Mouse (Mus musculus): Measurements from ENCODE around the gene Tmem170b.
A peak's percentile ranks its signal among the peaks of the same experiment; 100 is the strongest.

The Tmem170b gene

DNA sequence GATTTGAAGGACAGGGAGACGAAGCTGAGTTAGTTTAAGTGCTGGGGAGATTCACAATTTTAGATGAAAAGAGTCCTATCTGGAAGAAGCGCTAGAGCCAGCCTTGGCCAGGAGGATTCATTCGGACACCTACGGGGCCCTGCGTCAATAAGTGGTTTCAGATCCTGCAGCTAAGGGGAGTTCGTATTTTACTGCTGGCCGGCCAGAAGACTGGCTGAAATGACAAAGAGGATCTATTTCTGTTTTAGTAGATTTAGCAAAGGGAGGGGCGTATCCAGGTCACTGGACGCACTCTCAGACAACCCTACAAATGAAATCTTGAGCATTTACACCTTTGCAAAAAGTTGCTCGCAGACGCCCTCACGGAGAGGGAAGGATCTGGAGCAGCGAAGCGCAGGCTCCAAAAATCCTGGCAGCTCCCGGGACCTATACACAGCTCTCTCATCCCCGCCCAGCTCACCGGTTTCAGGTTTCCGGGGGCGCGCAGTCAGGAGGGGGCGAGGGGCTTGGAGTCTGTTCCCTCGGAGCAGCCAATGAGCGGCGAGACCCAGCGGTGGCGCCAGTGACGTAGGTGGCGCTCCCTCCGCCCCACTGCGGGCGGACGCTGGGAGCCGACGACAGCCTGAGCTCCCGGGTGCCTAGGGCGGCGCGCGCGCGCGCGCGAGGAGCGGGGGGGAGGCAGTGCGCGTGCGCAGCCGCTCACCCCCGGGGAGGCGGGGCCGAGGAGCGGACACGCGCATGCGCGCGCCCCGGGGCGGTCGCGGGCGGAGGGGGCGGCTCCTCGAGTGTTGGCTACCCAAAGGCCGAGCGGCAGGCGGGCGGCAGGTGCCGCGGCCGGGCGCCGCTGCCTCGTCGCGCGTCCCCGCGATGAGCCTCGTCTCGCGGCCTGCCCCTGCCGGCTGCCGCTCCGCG is at the start of gene Tmem170b:
Tmem170b (plus strand) TSS at position 809 of the 912 bp plus-strand sequence.
- DNase-seq (ENCODE audit: low spot score), result peak; percentile 98

DNA sequence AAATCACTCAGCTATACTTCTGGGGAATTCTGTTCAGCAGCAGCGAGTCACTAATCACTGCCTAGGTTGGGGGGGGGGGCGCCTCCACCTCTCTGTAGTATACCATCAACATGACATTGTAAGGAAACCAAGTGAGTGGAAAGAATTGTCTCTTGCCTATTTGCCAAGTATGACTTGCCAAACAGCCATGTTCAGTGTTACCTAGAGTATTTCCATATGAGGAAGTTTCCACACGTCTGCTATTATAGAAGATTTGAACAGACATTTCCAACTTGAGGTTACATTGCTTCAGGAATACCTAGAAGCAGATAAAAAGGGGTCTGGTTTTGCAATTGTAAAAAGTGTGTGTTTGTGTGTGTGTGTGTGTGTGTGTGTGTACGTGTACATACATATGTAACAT is 44.7 kb upstream of the Tmem170b start:
- no peak for DNase-seq (ENCODE audit: low spot score)

DNA sequence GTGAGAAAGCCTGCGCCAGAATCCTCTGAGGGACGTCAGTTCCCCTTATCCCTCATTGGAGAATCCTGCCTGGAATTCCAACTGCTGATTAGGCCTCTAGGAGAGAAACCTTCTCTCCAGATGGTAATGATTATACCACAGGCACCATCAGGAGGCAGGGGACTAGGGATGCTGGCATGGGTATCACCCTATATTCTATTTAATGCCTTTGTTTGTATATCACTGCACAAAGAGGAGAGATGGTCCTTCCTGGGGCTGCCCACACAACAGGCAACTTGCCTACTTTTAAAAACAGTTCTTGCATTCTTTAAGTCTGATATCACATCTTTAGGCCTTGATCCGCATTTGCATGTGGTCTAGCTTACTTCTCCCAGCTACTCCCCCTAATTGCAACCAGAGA is 37.3 kb upstream of the Tmem170b start:
- no peak for DNase-seq (ENCODE audit: low spot score)

DNA sequence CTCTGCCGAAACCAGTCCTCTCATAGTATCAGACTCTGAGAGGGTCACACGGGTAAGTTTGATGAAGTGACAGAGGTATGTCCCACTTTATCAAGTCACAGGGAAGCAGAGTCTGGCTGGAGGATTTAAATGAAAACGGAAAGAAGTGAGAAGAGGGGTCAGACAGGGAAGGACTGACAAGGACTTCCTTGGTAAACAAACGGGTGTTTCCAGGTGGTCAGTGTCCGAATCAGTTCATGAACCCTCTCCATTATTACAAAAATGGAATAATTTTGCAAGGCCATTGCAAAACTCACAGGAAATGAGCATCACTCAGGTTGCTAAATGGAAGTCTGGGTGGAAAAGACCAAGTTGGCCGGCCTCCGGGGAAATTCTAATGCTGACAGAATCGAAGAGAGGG is 36.8 kb upstream of the Tmem170b start:
- DNase-seq (ENCODE audit: low spot score), result no peak

DNA sequence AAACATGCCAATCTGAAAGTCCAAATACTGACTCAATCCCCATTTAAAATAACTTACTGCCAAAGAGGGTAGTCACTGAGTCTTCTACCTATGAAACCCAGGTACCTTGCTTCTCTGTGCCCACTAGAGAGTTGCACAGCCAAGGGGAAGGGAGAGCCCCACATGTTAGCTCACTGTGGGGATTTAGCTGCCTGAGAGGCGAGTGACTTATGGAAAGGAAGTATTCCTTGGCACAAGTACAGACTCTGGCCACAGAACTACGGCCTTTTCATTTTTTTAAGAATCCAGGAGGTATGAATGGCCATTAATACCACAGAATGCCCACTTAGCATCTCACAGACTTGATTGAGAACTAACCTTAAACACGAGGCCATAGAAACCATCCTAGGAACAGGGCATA is 35.9 kb upstream of the Tmem170b start:
- no peak for DNase-seq (ENCODE audit: low spot score)

DNA sequence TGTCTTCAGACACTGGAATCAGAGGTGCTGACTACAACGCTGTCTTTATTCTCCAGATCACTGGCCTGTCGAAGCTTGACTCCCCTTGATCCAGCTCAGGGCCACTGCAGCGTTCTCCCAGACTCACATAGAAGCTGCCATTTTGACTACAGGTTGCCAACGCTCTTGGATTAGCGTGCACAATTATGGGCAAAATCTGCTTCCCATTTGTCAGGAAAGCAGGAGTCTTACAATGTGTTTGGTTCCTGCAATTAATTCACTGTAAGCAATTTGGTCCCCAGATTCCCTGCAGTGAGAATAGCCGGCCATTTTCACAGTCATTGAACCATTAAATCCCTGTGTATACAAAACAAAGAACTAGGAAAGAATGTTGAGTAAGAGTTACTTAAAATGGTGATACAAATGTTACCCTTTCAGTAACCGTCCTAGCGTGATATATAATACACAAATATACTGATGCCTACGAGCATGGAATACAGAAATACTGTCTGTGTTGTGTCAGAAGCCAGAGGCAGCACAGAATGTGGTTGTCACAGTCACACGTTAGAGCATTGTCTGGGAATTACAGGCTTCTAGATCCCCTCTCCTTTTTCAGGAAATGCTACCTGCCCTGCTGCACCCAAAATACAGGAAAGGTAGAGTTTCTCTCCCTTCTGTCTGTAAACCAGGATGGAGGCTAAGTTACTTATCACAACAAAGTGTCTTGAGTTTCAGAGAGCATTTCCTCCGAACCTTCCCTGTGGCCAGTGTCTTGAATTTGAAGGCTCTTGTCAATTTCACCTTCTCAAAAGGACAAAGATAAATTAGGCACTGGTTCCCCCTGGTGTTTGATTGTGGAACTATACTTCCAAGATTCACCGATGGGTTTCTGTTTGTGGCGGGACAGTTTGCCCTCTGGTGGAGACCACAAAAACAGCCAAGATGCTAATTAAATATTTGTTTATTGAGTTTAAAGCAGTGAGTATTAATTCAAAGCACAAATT is 34.0 kb upstream of the Tmem170b start:
- peak; percentile 99 for DNase-seq (ENCODE audit: low spot score)

DNA sequence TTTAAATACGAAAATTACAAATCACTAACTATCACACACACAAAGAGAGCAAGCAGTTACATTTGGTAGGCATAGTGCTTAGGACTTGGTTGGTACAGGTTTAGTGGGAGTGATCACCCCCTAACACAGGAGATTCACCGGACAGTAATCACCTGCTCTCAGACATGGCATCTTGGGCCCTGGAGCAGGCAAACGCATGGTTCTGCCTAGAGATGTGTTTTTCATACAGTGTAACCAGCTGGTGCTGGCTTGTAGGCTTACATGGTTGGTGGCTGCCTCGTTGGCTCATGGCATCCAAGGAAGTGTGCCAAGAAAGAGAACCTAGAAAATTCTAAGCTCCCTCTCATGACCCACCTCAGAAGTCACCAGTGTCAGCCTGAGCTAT is 33.4 kb upstream of the Tmem170b start:
- DNase-seq (ENCODE audit: low spot score), result no peak

DNA sequence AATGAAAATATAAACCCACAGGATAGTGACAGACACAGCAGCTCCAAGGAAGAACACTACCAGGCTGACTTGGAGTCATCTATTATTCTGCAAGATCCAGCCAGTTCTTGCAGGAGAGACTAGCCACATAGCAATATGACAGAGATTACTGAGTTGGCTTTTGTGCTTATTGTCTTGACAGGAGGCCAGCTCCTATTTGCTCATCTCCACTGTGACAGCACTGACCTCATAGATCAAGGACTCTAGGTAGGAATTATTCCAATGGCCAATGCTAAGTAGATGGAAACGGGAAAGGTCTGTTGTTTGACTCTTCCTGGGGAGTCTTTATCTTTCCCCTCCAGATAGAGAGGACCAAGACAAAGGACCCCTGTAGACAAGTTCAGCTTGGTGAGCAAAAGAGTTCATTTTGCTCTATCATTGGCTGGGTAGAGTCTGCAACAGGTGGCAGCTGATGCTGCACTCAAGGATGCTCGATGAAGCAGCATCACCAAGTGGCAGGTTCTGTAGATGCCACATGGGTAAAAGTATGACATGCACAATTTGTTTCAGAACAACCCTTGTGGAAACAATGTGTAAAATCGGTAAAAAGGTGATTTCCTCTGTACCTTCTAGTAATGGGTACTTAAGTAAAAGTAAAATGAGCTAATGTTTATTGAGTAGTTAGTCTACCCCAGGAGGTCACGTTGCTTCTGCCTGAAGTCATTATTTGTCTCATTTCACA is 32.4 kb upstream of the Tmem170b start:
- peak; percentile 40 for DNase-seq (ENCODE audit: low spot score)

DNA sequence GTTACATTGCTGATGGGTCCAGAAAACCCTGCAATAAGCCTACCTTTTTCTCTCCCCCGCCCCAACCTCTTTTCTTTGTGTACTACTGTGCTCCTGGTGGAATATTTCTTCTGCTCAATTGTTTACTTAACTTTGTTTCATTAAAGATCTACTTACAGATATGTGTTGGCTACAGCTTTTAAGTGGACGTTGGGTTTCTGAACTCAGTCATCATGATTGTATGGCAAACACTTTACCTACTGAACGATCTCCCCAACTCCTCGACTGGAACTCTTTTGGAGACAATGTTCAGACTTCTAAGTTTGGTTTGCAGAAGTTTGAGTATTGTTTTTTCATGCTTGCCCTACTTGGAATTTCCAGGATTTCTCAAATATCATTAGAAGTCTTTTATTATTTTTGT is 24.6 kb upstream of the Tmem170b start:
- no peak for DNase-seq (ENCODE audit: low spot score)

DNA sequence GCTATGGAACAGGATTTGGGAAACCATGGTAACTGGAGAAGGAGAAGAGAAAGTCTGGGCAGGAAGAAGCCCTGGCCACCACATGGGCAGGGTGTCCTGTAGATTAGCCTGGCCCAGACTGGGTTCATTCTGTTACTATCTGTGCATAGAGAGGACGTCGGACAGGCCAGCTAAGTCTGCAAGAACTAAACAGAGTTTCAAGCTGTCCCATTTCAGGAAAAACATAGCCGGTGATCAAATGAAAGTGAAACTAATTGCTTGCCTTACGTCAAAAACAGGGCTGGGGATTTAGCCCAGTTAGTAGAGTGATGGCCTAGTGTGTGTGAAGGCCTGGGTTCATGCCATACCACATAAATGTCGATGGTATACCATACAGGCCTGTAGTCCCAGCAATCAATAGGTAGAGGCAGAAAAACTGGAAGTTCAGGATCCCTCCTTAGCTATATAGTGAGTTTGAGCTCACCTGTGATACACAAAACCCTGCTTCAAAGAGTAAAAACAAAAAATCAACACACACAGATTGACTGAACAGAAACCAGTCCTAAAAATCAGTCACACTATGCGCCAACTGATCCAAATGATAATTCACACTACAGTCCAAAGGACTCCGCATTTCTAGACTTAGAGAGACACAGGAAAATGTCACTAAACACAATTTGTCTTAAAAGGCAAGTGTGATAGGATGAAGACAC is 21.9 kb upstream of the Tmem170b start:
- DNase-seq (ENCODE audit: low spot score), result no peak

DNA sequence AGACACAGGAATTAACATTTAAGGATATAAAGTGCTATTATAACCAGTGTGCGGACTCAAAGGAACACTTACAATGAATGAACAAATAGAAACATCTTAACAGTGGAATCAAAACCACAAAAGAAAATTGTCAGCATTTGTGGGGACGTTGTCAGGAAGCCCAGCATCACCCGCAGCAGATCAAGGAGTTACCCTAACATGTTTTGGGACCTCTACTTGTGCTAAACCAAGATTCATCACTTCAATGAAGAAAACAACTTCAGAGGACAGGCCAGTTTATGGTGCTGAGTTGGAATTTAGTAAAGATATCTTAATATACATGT is 21.4 kb upstream of the Tmem170b start:
- no peak for DNase-seq (ENCODE audit: low spot score)

DNA sequence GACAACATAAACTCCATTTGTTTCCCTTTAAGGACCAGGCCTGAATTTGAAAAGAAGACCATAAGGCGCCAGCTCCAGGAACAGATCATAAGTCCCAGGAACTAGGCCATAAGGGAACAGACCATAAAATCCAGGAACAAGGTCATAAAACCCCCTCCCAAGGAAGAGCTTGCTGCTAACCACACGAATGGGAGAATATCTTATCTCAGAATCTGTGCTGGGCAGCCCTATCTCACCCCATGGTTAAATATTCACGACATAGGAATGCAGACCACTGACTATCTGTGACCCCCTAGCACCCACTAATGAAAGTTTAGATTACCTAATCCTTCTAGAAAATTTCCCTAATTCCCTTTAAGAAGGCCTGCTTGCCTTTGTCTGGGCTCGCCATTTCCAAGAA is 20.8 kb upstream of the Tmem170b start:
- no peak for DNase-seq (ENCODE audit: low spot score)

DNA sequence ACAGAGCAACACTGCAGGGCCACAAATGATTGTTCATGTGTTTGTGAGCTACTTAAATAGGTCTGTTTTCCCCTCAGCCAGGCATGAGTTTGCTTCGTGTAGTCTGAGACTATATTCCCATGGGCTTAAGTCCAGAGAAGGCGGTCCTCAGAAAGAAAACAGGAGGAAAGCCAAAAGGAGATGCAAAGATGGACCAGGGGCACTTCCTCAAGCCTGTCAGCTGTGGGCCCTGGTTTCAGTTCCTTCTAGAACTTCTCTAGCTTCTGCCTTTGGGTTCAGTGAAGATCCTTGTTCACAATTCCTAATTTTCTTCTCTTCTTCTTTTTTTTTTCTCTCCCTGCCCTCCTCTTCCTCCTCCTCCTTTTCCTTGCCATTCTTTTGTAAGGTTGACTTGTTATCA is 9.0 kb upstream of the Tmem170b start:
- DNase-seq (ENCODE audit: low spot score), result no peak

DNA sequence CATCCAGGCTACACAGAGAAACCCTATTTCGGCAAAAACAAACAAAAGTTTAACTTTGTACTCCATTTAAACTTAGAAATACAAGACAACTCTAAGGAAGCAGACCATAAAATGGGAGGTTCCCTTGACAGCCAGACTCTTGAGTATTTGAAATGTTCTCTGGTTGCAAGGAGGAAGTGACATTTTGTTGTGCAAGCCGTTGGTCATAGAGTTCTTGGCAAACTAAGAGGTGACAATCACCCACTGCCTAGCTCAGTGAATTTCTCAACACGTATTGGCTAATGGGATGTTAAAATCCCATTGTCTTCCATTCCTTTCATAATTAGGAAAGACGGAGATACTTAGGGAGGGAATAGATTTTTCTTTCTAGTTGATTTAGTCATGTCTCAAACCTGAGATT is 5.7 kb upstream of the Tmem170b start:
- DNase-seq (ENCODE audit: low spot score), result no peak

DNA sequence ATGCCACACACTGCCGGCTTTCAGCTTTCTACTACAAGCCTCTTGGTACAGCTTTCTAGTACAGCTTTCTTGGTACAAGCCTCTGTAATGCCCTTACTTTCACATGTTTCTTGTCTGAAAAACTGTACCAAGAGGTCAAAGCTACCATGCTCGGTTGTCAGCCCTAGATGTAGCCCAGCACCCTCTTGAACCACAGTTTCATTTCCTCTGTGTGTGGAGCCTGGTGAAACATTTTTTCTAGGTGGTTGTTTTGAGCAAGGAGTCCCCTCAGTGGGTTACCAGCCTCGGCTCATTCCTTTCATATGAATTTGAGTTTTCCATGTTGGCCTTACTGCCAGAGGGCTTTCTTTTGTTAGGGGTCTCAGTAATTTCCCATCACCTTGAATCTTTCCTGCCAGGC is 4.7 kb upstream of the Tmem170b start:
- DNase-seq (ENCODE audit: low spot score), result no peak

DNA sequence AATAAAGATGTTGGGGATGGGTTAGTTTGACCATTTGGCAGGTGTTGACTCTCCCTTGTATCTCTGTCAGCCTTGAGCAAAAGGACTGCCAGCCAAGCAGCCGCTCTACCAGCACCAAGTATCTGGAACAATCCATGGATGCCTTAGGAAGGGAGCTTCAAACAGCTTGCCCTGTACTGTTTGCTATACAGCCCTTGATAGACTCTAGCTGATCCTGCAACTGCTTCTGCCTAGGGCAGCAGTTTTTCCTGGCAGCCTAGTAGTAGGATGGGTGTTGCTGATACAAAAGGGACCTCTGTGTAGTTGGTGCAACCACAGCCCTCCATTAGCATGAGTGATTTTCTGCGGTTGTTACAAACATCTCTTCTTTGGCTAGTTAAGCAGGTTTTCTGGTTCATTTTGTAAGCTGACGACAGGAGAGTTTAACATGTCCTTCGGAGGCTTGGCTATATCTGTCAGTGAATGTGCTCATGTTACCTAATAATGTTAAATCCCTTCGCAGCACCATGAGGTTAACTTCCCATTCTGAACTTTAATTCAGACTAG is 1.7 kb upstream of the Tmem170b start:
- DNase-seq (ENCODE audit: low spot score), result no peak

DNA sequence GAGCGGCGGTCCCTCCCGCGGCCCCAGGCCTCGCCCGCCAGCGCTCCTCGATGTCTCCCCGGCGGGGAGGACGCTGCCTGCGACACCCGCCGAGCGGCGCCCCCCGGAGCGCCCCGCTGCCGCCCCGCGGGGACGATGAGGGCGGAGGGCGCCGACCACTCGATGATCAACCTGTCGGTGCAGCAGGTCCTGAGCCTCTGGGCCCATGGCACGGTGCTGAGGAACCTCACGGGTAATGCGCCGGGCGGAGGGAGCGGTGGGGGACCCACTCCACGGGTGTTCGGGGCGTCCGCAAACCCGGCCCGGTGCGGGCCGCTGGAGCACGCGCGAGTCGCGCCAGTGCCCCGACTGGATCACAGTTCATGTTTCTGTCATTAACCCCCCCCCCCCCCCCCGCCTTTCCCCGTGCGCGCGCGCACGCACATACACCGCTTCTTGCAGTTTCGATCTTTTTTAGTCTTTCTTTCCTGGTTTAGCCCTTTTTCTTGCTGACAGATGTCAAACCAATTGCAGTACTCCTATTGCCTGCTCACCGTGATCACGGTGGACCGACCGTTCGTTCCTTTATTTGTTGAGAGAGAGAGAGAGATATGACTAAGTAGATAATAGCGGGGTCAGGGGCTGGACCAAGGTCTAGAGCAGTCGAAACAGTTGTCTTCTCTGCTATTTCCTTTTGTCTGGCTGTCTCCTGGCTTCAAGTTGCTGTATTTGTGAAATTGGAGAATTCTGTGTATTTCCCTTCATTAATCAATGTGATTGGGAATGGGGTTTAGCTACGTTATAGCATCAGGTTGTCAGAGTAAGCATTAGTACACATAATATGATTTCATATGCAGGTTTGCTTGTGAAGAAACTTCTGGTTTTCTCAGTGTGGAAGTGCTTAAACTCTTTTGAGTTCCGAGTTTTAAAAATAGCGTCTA is 634 bp downstream of the Tmem170b start:
- peak; percentile 50 for DNase-seq (ENCODE audit: low spot score)

DNA sequence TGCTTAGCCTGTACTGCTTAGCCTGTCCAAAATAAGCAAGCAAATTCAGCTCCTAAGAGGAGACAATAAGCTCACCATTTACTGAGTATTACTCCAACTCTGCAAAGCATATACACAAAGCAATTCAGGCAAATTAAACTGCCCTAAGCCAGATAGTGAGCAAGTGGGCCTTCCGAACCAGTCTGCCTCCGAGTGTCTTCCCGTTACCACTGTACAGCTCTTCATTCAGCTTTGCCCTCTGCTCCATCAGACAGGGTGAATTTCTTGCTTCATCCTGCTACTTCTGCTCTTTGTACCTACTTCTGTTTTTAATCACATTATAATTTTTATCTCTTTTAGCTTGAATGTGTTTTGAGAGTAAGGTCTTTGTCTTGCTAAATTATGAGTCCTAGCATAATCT is 1.9 kb downstream of the Tmem170b start:
- no peak for DNase-seq (ENCODE audit: low spot score)

DNA sequence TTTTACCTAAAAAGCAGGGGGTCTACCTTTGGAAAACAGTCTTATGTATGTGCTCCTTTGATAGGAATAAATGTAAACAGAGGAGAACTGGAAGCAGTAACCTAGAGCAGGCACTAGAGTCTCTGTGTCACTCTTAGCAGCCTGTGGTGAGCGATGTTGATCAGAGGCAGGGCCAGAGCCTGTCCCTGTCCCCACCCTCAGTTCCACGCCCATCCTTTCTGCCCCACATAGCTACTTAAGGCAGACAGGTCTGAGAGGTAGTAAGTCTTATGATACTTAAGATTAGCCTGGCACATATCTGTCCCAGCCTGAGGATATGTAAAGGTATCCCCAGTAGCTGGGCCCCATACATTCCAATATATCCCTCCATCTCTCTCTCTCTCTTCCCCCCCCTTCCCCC is 2.9 kb downstream of the Tmem170b start:
- DNase-seq (ENCODE audit: low spot score), result no peak

DNA sequence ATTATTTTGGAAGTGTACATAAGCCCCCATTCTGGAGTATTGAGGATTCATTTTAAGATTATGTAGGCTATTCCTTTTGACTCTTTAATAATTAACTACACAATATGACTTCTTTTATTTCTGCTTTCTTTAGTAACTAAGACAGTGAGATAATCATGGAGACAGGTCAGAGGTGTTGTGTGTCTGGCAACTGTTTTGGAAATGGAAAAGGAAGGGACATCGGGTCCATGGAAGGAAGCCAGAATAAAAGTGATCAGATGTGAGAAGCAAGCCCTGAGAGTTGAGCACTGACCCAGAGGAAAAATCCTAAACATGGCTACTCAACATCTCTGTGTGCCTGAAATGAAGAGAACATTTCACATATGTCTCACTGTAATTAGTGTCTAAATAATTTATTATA is 5.3 kb downstream of the Tmem170b start:
- no peak for DNase-seq (ENCODE audit: low spot score)
